Mouse (Mus musculus) lung, postnatal 0 days (tissue): ENCODE data around the gene Smim6. TPM values are rescaled to one million over a fixed set of nuclear protein-coding genes. Genes with fewer than 3 reads are reported as not detected.

Experiments used
- ATAC-seq: fragments of 200-750 bp; cut with Nextera tagmentation; 2 replicates; pipeline ENCODE4 v1.8.0; 2017; ENCODE audit warnings: moderate library complexity
- DNase-seq: peaks from one replicate; pipeline ENCODE4 v3.0.0-alpha.2; 2016; ENCODE audit warnings: low spot score
- H3K27ac ChIP-seq: fragments of 300-500 bp; sonication (generic); 2 replicates; pipeline ENCODE4 v1.5.1; 2014; ENCODE audit warnings: antibody characterized with exemption, mild to moderate bottlenecking, low read length, mixed read lengths
- H3K27me3 ChIP-seq: fragments of 300-500 bp; sonication (generic); replicated peaks from 2 replicates; pipeline ENCODE4 v1.6.1; 2014; ENCODE audit warnings: low read length, mixed read lengths; ENCODE audit not compliant: insufficient read depth
- H3K36me3 ChIP-seq: fragments of 300-500 bp; sonication (generic); 2 replicates; pipeline ENCODE4 v1.6.1; 2014; ENCODE audit warnings: low read length, mixed read lengths; ENCODE audit not compliant: insufficient read depth
- H3K4me1 ChIP-seq: fragments of 300-500 bp; sonication (generic); 2 replicates; pipeline ENCODE4 v1.6.1; 2014; ENCODE audit warnings: antibody characterized with exemption, low read depth, low read length, mixed read lengths; ENCODE audit not compliant: insufficient read depth
- H3K4me2 ChIP-seq: fragments of 300-500 bp; sonication (generic); replicated peaks from 2 replicates; pipeline ENCODE4 v1.6.1; 2014; ENCODE audit warnings: low read depth, mild to moderate bottlenecking, low read length, moderate library complexity, mixed read lengths
- H3K4me3 ChIP-seq: fragments of 300-500 bp; sonication (generic); 2 replicates; pipeline ENCODE4 v1.5.1; 2014; ENCODE audit warnings: low read depth, low read length
- H3K9ac ChIP-seq: fragments of 300-500 bp; sonication (generic); replicated peaks from 2 replicates; pipeline ENCODE4 v1.6.1; 2014; ENCODE audit warnings: low read depth, mild to moderate bottlenecking
- H3K9me3 ChIP-seq: fragments of 300-500 bp; sonication (generic); 2 replicates; pipeline ENCODE4 v1.6.1; 2016; ENCODE audit warnings: low read length, mixed read lengths
- CTCF ChIP-seq: IDR thresholded peaks from 2 replicates; pipeline ENCODE4 v1.5.1; 2016; ENCODE audit warnings: antibody characterized with exemption, mild to moderate bottlenecking
- EP300 ChIP-seq: IDR thresholded peaks from 2 replicates; pipeline ENCODE4 v1.6.1; 2016; ENCODE audit warnings: antibody characterized with exemption, mild to moderate bottlenecking, control low read depth
- WGBS: fragments of 180-500 bp; shearing (Covaris S2); extraction: QIAGEN DNeasy Blood & Tissue Kit; methylation state at CpG from one replicate; pipeline ENCODE4 v1.1.7; 2014; 5-methylcytosine and 5-hydroxymethylcytosine counted together
- polyA plus RNA-seq: library from polyadenylated mRNA; unstranded; fragments of >200 nt; fragmentation: Nextera tagmentation; extraction: Ambion mirVana; gene quantifications from 2 replicates; pipeline ENCODE4 v1.2.1, GENCODE M21; 2015

The Smim6 gene
- polyA plus RNA-seq, 1 experiment from 2014 or later: 61.5 TPM

- Histone ChIP-seq H3K36me3 (no peaks in the 10 kb centered on the region), H3K9me3 (no peaks in the 10 kb centered on the region), H3K4me1 (no peaks in the 10 kb centered on the region), H3K4me2 (no peak overlapping the region), H3K27ac (no peak overlapping the region), H3K4me3 (no peak overlapping the region), H3K27me3 (no peaks in the 10 kb centered on the region), H3K9ac (no peak overlapping the region)
- TF ChIP-seq CTCF (no peak), EP300 (no peak)
- WGBS: 88% methylated on average over 5 of the region's 5 CpGs
- DNase-seq: no peak
- no peak for ATAC-seq
Measured at GRCm38 (mm10) chr11:115888020-115888419, 23.8 kb upstream of the Smim6 start.

GRCm38 (mm10) chr11:115889159-115889558 is 22.7 kb upstream of the Smim6 start:
- H3K9me3 ChIP-seq: no peaks in the 10 kb centered on the region
- ATAC-seq: peak; percentile 83

GRCm38 (mm10) chr11:115892213-115892612 is 19.6 kb upstream of the Smim6 start:
- 62% methylated on average over 6 of the region's 6 CpGs for WGBS
- TF ChIP-seq EP300: no peak
- no peak for TF ChIP-seq CTCF
- no peak overlapping the region for H3K4me2 ChIP-seq
- H3K4me1 ChIP-seq: no peaks in the 10 kb centered on the region
- H3K9me3 ChIP-seq: no peaks in the 10 kb centered on the region
- peaks cover 4% of the 10 kb centered on the region; the same call in 1 of the 2 replicates for H3K36me3 ChIP-seq
- no peak overlapping the region for H3K4me3 ChIP-seq
- no peak overlapping the region for H3K27ac ChIP-seq
- H3K9ac ChIP-seq: no peak overlapping the region
- no peaks in the 10 kb centered on the region for H3K27me3 ChIP-seq
- DNase-seq: no peak
- ATAC-seq: no peak

More at GRCm38 (mm10) chr11:115889159-115889558, 22.7 kb upstream of the Smim6 start:
- Histone ChIP-seq H3K4me3 (no peak overlapping the region), H3K4me1 (no peaks in the 10 kb centered on the region), H3K4me2 (no peak overlapping the region), H3K27me3 (no peaks in the 10 kb centered on the region), H3K36me3 (no peaks in the 10 kb centered on the region), H3K9ac (no peak overlapping the region), H3K27ac (no peak overlapping the region)
- no peak for TF ChIP-seq EP300
- TF ChIP-seq CTCF: no peak
- DNase-seq: peak; percentile 68
- 64% methylated on average over 6 of the region's 6 CpGs for WGBS

- Histone ChIP-seq H3K27ac (no peak overlapping the region), H3K4me3 (no peak overlapping the region), H3K9me3 (no peaks in the 10 kb centered on the region), H3K9ac (no peak overlapping the region), H3K27me3 (no peaks in the 10 kb centered on the region), H3K4me1 (no peaks in the 10 kb centered on the region), H3K4me2 (no peak overlapping the region), H3K36me3 (peaks cover 4% of the 10 kb centered on the region; the same call in 1 of the 2 replicates)
- DNase-seq (no peak), ATAC-seq (no peak)
- TF ChIP-seq EP300 (no peak), CTCF (no peak)
- 84% methylated on average over 9 of the region's 9 CpGs for WGBS
Measured at GRCm38 (mm10) chr11:115893071-115893470, 18.7 kb upstream of the Smim6 start.

- WGBS: 60% methylated on average over 14 of the region's 14 CpGs
- ATAC-seq (no peak), DNase-seq (peak; percentile 36)
- Histone ChIP-seq H3K36me3 (peaks cover 4% of the 10 kb centered on the region; the same call in 1 of the 2 replicates), H3K27ac (no peak overlapping the region), H3K9me3 (no peaks in the 10 kb centered on the region), H3K4me2 (no peak overlapping the region), H3K27me3 (no peaks in the 10 kb centered on the region), H3K9ac (no peak overlapping the region), H3K4me1 (no peaks in the 10 kb centered on the region; the same call in 1 of the 2 replicates), H3K4me3 (no peak overlapping the region)
- TF ChIP-seq CTCF: peak; percentile 59
- no peak for TF ChIP-seq EP300
Measured at GRCm38 (mm10) chr11:115894755-115895520, 16.9 kb upstream of the Smim6 start.

- 76% methylated on average over 7 of the region's 7 CpGs for WGBS
- H3K27me3 ChIP-seq: no peaks in the 10 kb centered on the region
- no peak overlapping the region for H3K4me3 ChIP-seq
- DNase-seq: no peak
- ATAC-seq: no peak
- peaks cover 26% of the 10 kb centered on the region; the same call in 1 of the 2 replicates for H3K4me1 ChIP-seq
- H3K4me2 ChIP-seq: no peak overlapping the region
- no peak overlapping the region for H3K27ac ChIP-seq
- H3K9me3 ChIP-seq: no peaks in the 10 kb centered on the region
- H3K36me3 ChIP-seq: peaks cover 4% of the 10 kb centered on the region; the same call in 1 of the 2 replicates
- H3K9ac ChIP-seq: no peak overlapping the region
- TF ChIP-seq EP300: no peak
- no peak for TF ChIP-seq CTCF
Measured at GRCm38 (mm10) chr11:115898446-115898845, 13.4 kb upstream of the Smim6 start.
